Mouse (Mus musculus): Measurements from ENCODE around the gene Parm1. TPM values are rescaled to one million over a fixed set of nuclear protein-coding genes. Genes with fewer than 3 reads are reported as not detected.

The Parm1 gene
- polyA plus RNA-seq, 1 experiment from 2014 or later: 17.3 TPM

GRCm38 (mm10) chr5:91594083-91594482 is 76.7 kb downstream of the Parm1 start:
- DNase-seq (ENCODE audit: low spot score): no peak
- peaks cover 8% of the 10 kb centered on the region for H3K4me1 ChIP-seq
- H3K4me3 ChIP-seq: no peak overlapping the region
- no peak overlapping the region for H3K27ac ChIP-seq (replicated peaks)
- no peaks in the 10 kb centered on the region for H3K9me3 ChIP-seq
- H3K27me3 ChIP-seq (replicated peaks; ENCODE audit: low read depth, poor library complexity, severe bottlenecking): no peaks in the 10 kb centered on the region
- H3K36me3 ChIP-seq (replicated peaks): peaks cover 8% of the 10 kb centered on the region
- 94% methylated on average over 5 of the region's 5 CpGs for WGBS

GRCm38 (mm10) chr5:91597216-91597615 is 79.8 kb downstream of the Parm1 start:
- H3K4me1 ChIP-seq: peaks cover 8% of the 10 kb centered on the region
- H3K36me3 ChIP-seq (replicated peaks): peaks cover 14% of the 10 kb centered on the region
- H3K27ac ChIP-seq (replicated peaks): no peak overlapping the region
- no peak for DNase-seq (ENCODE audit: low spot score)
- H3K27me3 ChIP-seq (replicated peaks; ENCODE audit: low read depth, poor library complexity, severe bottlenecking): no peaks in the 10 kb centered on the region
- whole genome bisulfite sequencing: 64% methylated on average over 5 of the region's 5 CpGs
- no peaks in the 10 kb centered on the region for H3K9me3 ChIP-seq
- no peak overlapping the region for H3K4me3 ChIP-seq

DNA sequence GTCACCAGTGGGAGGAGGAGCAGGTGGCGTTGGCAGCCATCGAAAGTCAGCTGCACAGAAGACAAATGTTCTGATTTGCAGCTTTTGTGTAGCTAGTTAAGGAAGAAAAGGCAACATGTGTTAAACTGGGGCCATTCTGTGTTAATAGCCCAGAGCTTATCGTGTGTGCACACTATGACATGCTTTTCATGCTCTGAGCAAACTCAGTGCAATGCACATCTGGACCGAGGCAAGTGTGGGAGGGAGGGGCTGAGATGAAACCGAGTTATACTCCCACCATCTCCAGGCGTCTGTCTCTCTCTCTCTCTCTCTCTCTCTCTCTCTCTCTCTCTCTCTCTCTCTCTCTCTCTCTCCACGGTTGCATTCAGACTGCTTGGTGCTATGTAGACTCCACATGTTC is 82.4 kb downstream of the Parm1 start:
- no peak overlapping the region for H3K27ac ChIP-seq (replicated peaks)
- 78% methylated on average over 7 of the region's 7 CpGs for WGBS
- H3K27me3 ChIP-seq (replicated peaks; ENCODE audit: low read depth, poor library complexity, severe bottlenecking): no peaks in the 10 kb centered on the region
- no peak for DNase-seq (ENCODE audit: low spot score)
- peaks cover 23% of the 10 kb centered on the region for H3K4me1 ChIP-seq
- H3K4me3 ChIP-seq: no peak overlapping the region
- peaks cover 7% of the 10 kb centered on the region; the same call in 1 of the 2 replicates for H3K36me3 ChIP-seq (replicated peaks)
- no peaks in the 10 kb centered on the region for H3K9me3 ChIP-seq

GRCm38 (mm10) chr5:91603347-91603746 is 85.9 kb downstream of the Parm1 start:
- DNase-seq (ENCODE audit: low spot score): no peak
- Histone ChIP-seq H3K4me1 (peaks cover 15% of the 10 kb centered on the region), H3K27me3 (replicated peaks; ENCODE audit: low read depth, poor library complexity, severe bottlenecking) (no peaks in the 10 kb centered on the region), H3K36me3 (replicated peaks) (peaks cover 7% of the 10 kb centered on the region; the same call in 1 of the 2 replicates), H3K4me3 (no peak overlapping the region), H3K27ac (replicated peaks) (no peak overlapping the region), H3K9me3 (no peaks in the 10 kb centered on the region)
- WGBS: 64% methylated on average over 7 of the region's 7 CpGs

DNA sequence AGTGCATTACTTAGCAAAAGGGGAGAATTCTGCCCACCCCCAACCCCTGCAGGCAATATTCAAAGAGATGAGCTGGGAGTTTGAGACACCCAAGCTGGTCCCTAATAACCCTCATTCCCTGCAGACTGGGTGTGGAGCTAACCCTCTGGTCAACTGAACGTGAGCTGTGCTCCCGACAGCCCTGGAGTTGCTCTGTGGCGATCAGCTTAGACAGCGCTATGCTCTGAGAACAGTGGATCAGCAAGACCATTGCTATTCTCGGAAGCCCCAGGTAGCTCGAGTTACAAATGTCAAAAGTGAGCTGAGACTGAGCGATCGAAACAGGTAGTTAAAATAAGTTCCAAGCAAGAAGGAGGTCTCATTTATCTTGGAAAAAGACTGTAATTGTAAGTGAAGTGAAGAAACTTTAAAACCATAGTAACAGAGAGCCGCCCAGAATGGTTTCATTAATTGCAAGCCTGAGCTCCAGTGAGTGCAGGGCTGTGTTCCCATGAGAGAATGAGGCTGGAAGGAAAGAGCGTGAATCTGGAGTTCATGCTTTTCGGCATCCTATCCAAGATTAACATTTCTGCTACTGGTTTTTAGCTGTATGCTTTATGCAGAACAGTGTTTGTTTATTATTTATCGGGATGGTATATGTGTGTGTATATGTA is 86.5 kb downstream of the Parm1 start:
- no peak overlapping the region for H3K27ac ChIP-seq (replicated peaks)
- no peaks in the 10 kb centered on the region for H3K9me3 ChIP-seq
- no peaks in the 10 kb centered on the region for H3K27me3 ChIP-seq (replicated peaks; ENCODE audit: low read depth, poor library complexity, severe bottlenecking)
- peak; percentile 27 for DNase-seq (ENCODE audit: low spot score)
- H3K4me1 ChIP-seq: peaks cover 15% of the 10 kb centered on the region
- H3K36me3 ChIP-seq (replicated peaks): peaks cover 7% of the 10 kb centered on the region; the same call in 1 of the 2 replicates
- WGBS: 56% methylated on average over 12 of the region's 12 CpGs
- H3K4me3 ChIP-seq: no peak overlapping the region

DNA sequence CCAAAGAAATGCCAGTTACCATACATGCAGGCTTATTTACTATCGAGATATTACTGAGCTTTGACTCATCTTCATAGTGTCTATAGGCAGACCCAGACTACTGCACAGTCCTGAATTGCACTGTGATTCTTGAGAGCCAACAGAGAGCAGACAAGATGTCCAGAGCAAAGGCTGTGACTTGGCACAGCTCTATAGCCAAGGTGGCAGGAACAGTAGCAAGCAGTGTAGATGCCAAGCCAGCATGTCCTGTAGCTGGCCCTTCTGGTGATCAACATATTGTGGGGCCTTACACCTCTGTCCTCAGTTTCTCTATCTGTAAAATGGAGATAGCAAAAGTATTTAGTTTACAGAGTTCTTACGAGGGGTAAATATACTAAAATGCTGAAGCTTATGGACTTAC is 89.8 kb downstream of the Parm1 start:
- 90% methylated on average over 2 of the region's 2 CpGs for WGBS
- Histone ChIP-seq H3K36me3 (replicated peaks) (no peaks in the 10 kb centered on the region), H3K27me3 (replicated peaks; ENCODE audit: low read depth, poor library complexity, severe bottlenecking) (no peaks in the 10 kb centered on the region), H3K27ac (replicated peaks) (no peak overlapping the region), H3K9me3 (no peaks in the 10 kb centered on the region), H3K4me1 (peaks cover 15% of the 10 kb centered on the region), H3K4me3 (no peak overlapping the region)
- DNase-seq (ENCODE audit: low spot score): no peak

DNA sequence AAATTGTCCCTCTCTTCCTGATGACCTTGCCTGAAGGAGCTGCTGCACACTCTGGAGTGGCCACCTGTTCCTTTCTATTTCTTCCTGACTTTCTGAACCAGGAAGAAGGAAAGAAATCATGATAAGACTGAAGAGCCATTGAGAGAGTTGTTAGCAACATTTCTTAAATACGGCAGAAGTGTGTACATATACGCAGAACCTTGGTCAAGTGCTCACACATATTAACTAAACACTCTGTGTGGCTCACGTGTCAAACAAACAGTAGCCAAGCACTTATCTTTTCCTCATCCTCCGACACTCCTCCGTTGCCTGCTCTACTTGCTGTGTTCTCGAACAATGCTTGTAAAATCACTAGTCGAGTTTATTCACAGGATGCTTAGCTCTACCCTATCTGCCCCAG is 90.4 kb downstream of the Parm1 start:
- no peak for DNase-seq (ENCODE audit: low spot score)
- no peaks in the 10 kb centered on the region for H3K27me3 ChIP-seq (replicated peaks; ENCODE audit: low read depth, poor library complexity, severe bottlenecking)
- WGBS: 91% methylated on average over 7 of the region's 7 CpGs

GRCm38 (mm10) chr5:91609041-91609440 is 91.6 kb downstream of the Parm1 start:
- no peak overlapping the region for H3K4me3 ChIP-seq
- H3K9me3 ChIP-seq: no peaks in the 10 kb centered on the region
- no peak for DNase-seq (ENCODE audit: low spot score)
- WGBS: 82% methylated on average over 4 of the region's 4 CpGs
- peaks cover 3% of the 10 kb centered on the region; the same call in 1 of the 2 replicates for H3K4me1 ChIP-seq
- H3K36me3 ChIP-seq (replicated peaks): peaks cover 4% of the 10 kb centered on the region; the same call in 1 of the 2 replicates
- no peaks in the 10 kb centered on the region for H3K27me3 ChIP-seq (replicated peaks; ENCODE audit: low read depth, poor library complexity, severe bottlenecking)
- no peak overlapping the region for H3K27ac ChIP-seq (replicated peaks)

More for the DNA sequence above, 90.4 kb downstream of the Parm1 start:
- Histone ChIP-seq H3K4me3 (no peak overlapping the region), H3K9me3 (no peaks in the 10 kb centered on the region), H3K4me1 (peaks cover 15% of the 10 kb centered on the region), H3K36me3 (replicated peaks) (no peaks in the 10 kb centered on the region), H3K27ac (replicated peaks) (no peak overlapping the region)

- Histone ChIP-seq H3K27ac (replicated peaks) (no peak overlapping the region), H3K36me3 (replicated peaks) (peaks cover 4% of the 10 kb centered on the region; the same call in 1 of the 2 replicates), H3K4me1 (no peaks in the 10 kb centered on the region), H3K4me3 (no peak overlapping the region), H3K27me3 (replicated peaks; ENCODE audit: low read depth, poor library complexity, severe bottlenecking) (no peaks in the 10 kb centered on the region), H3K9me3 (no peaks in the 10 kb centered on the region)
- no peak for DNase-seq (ENCODE audit: low spot score)
- WGBS: 68% methylated on average over 3 of the region's 3 CpGs
Measured at GRCm38 (mm10) chr5:91609511-91610300, 92.3 kb downstream of the Parm1 start.

DNA sequence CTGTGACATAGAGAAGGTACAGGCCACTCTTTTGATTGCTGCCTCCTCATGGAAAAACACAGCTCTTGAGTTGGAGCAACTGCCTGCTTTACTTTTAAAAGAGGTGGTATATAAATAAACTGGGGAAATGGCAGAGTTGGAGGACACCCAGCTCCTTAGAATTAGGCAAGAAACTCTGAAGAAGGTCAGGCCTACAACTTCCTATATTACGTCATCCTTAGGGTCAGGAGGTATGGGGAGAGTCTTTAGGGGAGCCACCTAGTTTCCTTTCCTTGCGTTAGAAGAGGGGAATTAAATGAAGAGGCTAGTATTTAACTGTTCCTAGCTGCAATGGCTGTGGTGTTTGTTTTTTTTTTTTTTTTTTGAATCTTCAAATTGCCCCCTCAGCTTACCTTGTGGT is 93.1 kb downstream of the Parm1 start:
- Histone ChIP-seq H3K4me3 (no peak overlapping the region), H3K36me3 (replicated peaks) (peaks cover 4% of the 10 kb centered on the region; the same call in 1 of the 2 replicates)
- DNase-seq (ENCODE audit: low spot score): no peak

GRCm38 (mm10) chr5:91611589-91611988 is 94.2 kb downstream of the Parm1 start:
- Histone ChIP-seq H3K4me3 (no peak overlapping the region), H3K4me1 (peaks cover under 1% of the 10 kb centered on the region; the same call in 1 of the 2 replicates), H3K27me3 (replicated peaks; ENCODE audit: low read depth, poor library complexity, severe bottlenecking) (no peaks in the 10 kb centered on the region), H3K36me3 (replicated peaks) (peaks cover 4% of the 10 kb centered on the region; the same call in 1 of the 2 replicates), H3K9me3 (no peaks in the 10 kb centered on the region), H3K27ac (replicated peaks) (no peak overlapping the region)
- no peak for DNase-seq (ENCODE audit: low spot score)
- 91% methylated on average over 3 of the region's 3 CpGs for WGBS

More for the DNA sequence above, 93.1 kb downstream of the Parm1 start:
- no peaks in the 10 kb centered on the region for H3K9me3 ChIP-seq
- H3K27ac ChIP-seq (replicated peaks): no peak overlapping the region
- WGBS: 87% methylated on average over 2 of the region's 2 CpGs
- no peaks in the 10 kb centered on the region for H3K27me3 ChIP-seq (replicated peaks; ENCODE audit: low read depth, poor library complexity, severe bottlenecking)
- H3K4me1 ChIP-seq: no peaks in the 10 kb centered on the region

GRCm38 (mm10) chr5:91617331-91618233 is 100.2 kb downstream of the Parm1 start:
- H3K27ac ChIP-seq (replicated peaks): no peak overlapping the region
- no peaks in the 10 kb centered on the region for H3K9me3 ChIP-seq
- H3K4me3 ChIP-seq: no peak overlapping the region
- WGBS: 90% methylated on average over 11 of the region's 11 CpGs
- no peaks in the 10 kb centered on the region for H3K27me3 ChIP-seq (replicated peaks; ENCODE audit: low read depth, poor library complexity, severe bottlenecking)
- DNase-seq (ENCODE audit: low spot score): no peak
- H3K4me1 ChIP-seq: peaks cover 8% of the 10 kb centered on the region; the same call in 1 of the 2 replicates
- H3K36me3 ChIP-seq (replicated peaks): peaks cover 4% of the 10 kb centered on the region; the same call in 1 of the 2 replicates

Measured in embryonic facial prominence, embryonic 10.5 days (tissue).